Mouse (Mus musculus) erythroblast, embryonic 14.5 days (primary cell): Measurements from ENCODE around the gene Kif26b. TPM values are rescaled to one million over a fixed set of nuclear protein-coding genes. Genes with fewer than 3 reads are reported as not detected.

Experiments
- H3K27me3 ChIP-seq: 2 replicates; pipeline ENCODE4 v1.6.1; 2012; ENCODE audit warnings: inconsistent platforms; ENCODE audit not compliant: control insufficient read depth
- H3K36me3 ChIP-seq: 2 replicates; pipeline ENCODE4 v1.6.1; 2012; ENCODE audit warnings: mild to moderate bottlenecking, inconsistent platforms; ENCODE audit not compliant: control insufficient read depth
- H3K4me1 ChIP-seq: 2 replicates; pipeline ENCODE4 v1.6.1; 2012; ENCODE audit warnings: inconsistent platforms; ENCODE audit not compliant: control insufficient read depth
- H3K4me3 ChIP-seq: replicated peaks from 2 replicates; pipeline ENCODE3; 2012; ENCODE audit warnings: moderate library complexity, mild to moderate bottlenecking, inconsistent platforms
- H3K9me3 ChIP-seq: 2 replicates; pipeline ENCODE4 v1.6.1; 2012; ENCODE audit warnings: low read length, inconsistent platforms, mixed read lengths; ENCODE audit not compliant: control insufficient read depth
- GATA1 ChIP-seq: IDR thresholded peaks from 2 replicates; pipeline ENCODE4 v1.6.1; 2012; ENCODE audit warnings: low read length, inconsistent platforms, mixed read lengths
- TAL1 ChIP-seq: IDR thresholded peaks from 3 replicates; pipeline ENCODE4 v1.6.1; 2012; ENCODE audit warnings: low read length, inconsistent platforms, mixed read lengths
- polyA plus RNA-seq: library from polyadenylated mRNA; stranded (reverse); fragments of >175 nt; gene quantifications from 2 replicates; pipeline ENCODE4 v1.2.3, GENCODE M21; 2012

Gene Kif26b
- polyA plus RNA-seq, 1 experiment, result not detected

DNA sequence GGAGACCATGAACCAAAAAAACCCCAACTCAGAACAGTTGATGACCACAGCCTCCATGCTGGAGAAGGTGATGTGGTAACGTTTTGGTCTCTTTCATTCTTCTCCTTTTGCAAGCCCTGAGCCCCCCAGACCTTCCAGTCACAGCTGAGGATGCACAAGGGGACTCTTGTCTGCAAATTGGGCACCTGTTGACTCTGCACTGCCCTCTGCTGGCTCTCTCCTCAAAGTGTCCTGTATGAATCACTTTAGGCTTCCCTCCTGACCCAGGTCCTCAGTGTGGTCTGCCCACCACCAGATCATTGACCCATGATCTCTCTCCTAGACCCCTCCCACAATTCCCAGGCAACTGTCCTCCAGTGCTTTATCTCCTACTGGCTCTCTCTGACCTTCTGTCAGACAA, 32.1 kb upstream of the Kif26b start:
- H3K4me1 ChIP-seq, result no peaks in the 10 kb centered on the region
- H3K4me3 ChIP-seq, result no peak overlapping the region
- TF ChIP-seq TAL1, result no peak
- no peak for TF ChIP-seq GATA1
- H3K36me3 ChIP-seq, result no peaks in the 10 kb centered on the region
- H3K27me3 ChIP-seq, result no peaks in the 10 kb centered on the region
- no peaks in the 10 kb centered on the region for H3K9me3 ChIP-seq

DNA sequence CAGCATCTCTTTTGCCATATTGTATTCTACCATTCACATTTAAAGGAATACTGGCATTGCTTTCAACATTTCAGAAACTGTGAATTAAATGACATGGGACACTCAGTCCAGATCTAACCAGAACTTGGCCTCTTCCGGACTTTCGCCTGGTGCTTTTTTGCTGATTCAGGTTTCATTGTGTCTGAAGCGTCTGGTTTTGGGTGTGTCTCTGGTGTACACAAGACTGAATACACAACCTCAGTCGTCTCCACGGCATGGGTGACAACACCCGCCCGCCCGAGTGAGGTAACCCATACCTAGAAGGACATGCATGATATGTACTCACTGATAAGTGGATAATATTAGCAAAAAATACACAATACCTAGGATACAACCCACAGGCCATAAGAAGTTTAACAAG, 22.0 kb upstream of the Kif26b start:
- no peaks in the 10 kb centered on the region for H3K4me1 ChIP-seq
- TF ChIP-seq GATA1, result no peak
- no peak for TF ChIP-seq TAL1

DNA sequence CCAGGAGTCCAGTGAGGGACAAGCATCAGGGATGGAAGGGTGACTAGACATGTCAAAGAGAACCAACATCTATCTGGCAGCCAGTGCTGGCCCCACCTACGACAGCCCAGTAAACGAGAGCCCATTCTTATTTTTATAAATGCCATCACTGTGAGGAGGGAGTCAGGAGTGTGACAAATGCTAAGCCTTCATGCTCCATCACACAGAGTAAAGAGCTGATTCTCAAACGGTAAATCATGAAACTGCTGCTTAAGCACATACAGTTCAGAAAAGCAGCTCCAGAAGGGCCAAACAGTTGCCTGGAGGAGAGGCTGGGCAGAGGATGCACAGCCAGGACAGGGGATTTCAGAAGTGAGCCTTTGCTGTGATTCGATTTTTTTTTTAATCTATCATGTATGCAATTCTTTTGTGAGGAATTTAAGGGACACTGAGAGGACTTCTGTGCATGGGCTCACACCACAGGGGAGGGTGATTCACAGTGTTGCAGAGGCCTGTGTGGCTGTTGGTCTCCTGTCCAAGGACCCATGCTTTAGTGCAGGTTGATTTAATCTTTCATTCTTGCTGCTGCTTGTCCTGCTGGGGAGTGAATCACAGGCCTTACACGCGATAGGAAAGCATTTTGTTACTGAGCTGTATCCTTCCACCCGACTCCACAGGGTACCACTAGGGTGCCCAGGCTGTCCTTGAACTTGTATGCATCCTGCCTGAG, 16.4 kb upstream of the Kif26b start:
- H3K9me3 ChIP-seq, result no peaks in the 10 kb centered on the region
- no peaks in the 10 kb centered on the region for H3K27me3 ChIP-seq
- TF ChIP-seq TAL1 (no peak), GATA1 (no peak)
- H3K4me1 ChIP-seq, result no peaks in the 10 kb centered on the region
- no peak overlapping the region for H3K4me3 ChIP-seq
- no peaks in the 10 kb centered on the region for H3K36me3 ChIP-seq

More for the DNA sequence above, 22.0 kb upstream of the Kif26b start:
- Histone ChIP-seq H3K36me3 (no peaks in the 10 kb centered on the region), H3K4me3 (no peak overlapping the region), H3K9me3 (no peaks in the 10 kb centered on the region), H3K27me3 (peaks cover 2% of the 10 kb centered on the region; the same call in 1 of the 2 replicates)

DNA sequence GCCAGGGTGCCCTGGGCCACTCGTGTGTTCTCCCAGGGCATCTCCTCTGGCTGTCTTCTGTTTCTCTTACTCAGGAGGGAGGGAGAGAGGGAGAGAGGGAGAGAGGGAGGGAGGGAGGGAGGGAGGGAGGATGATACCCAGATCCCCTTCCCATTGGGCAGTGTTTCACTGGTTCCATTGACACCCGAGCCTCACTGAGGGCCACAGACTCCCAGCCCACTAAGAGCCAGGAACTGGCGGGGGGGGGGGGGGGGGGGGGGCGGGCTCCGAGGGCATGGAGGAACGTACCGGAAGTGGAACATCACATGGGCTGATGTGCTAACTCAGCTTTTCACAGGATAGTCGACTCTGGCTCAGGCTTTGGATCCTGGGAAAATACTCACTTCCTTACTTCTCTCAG, 15.0 kb upstream of the Kif26b start:
- H3K9me3 ChIP-seq, result no peaks in the 10 kb centered on the region
- TF ChIP-seq GATA1, result no peak
- no peak for TF ChIP-seq TAL1
- H3K4me3 ChIP-seq, result no peak overlapping the region
- no peaks in the 10 kb centered on the region for H3K27me3 ChIP-seq
- no peaks in the 10 kb centered on the region for H3K36me3 ChIP-seq
- H3K4me1 ChIP-seq, result no peaks in the 10 kb centered on the region

DNA sequence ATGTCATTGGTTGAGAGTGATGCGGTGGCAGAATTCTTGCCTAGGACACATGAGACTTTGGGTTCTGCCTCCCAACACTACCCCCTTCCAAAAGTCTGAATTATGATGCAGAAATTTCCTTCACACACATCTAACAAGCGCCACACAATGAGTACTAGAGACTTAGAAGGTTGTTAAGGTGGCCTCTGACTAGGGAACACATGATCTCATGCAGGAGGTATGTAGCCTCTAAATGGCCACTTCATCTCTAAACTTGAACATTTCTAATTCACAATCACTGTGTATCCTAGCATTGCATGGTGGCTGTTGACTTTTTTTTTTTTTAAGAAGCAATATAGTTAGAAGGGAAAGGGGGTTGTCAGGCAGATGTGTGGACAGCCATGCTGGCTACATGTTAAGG, 13.1 kb upstream of the Kif26b start:
- Histone ChIP-seq H3K9me3 (no peaks in the 10 kb centered on the region), H3K4me3 (no peak overlapping the region), H3K4me1 (no peaks in the 10 kb centered on the region), H3K27me3 (no peaks in the 10 kb centered on the region), H3K36me3 (no peaks in the 10 kb centered on the region)
- TF ChIP-seq TAL1 (no peak), GATA1 (no peak)

DNA sequence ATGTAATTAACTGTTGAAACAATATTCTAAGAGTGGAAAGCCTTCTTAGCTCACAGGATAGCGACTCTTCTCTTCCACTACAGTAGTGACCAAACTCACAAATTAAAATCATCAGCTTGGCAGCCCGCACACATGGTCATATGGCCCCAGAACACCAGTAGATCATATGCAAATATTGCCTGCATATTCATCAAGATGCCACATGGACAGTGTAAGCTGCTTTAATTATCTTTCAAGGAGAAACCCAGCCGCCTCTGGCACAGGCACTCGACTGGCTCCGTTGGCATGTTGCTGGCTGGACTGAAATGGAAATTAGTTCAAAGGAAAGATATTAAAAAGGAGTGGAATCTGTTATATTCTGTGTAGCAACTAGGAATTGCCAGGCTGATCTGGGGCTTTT, 6.5 kb upstream of the Kif26b start:
- Histone ChIP-seq H3K36me3 (no peaks in the 10 kb centered on the region), H3K27me3 (peaks cover 6% of the 10 kb centered on the region), H3K4me3 (no peak overlapping the region), H3K9me3 (no peaks in the 10 kb centered on the region; the same call in 1 of the 2 replicates), H3K4me1 (peaks cover 2% of the 10 kb centered on the region)
- TF ChIP-seq GATA1, result no peak
- no peak for TF ChIP-seq TAL1

DNA sequence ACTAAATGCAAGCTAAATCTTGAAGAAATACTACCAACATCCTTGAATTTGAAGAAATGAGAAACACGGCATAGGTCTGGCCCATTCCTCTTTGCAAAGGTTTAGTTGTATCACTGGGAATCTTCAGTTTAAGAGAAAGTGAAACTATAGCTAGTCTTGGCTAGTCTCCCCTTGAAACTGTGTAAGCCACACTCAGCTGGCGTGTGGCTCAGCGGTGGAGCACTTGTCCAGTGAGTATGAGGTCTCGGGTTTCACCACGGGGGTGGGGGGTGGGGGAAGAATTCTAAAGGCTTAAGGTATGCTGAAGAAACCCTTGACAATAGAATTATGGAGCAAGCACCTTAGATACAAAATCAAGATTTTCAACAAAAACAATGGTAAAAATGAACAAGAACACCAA, 5.8 kb upstream of the Kif26b start:
- TF ChIP-seq TAL1, result no peak
- no peak for TF ChIP-seq GATA1
- no peaks in the 10 kb centered on the region for H3K36me3 ChIP-seq
- peaks cover 9% of the 10 kb centered on the region for H3K4me1 ChIP-seq
- peaks cover 2% of the 10 kb centered on the region; the same call in 1 of the 2 replicates for H3K9me3 ChIP-seq
- no peak overlapping the region for H3K4me3 ChIP-seq
- peaks cover 14% of the 10 kb centered on the region for H3K27me3 ChIP-seq

DNA sequence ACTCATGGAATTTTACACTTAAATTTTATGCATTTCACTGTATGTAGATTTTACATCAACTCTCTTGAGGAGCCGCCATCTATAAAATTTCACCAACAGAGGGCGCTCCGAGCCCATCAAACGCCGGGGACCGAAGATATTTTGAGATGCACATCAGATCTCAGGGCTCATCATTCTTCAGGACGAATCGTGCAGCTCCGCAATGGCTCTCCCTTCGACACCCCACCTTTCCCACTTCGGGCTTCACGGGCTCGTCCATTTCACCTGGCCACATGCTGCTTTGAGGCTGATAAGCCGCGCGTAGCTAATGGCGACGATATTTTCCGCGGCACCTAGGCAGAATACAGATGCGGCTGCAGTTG, 1.8 kb upstream of the Kif26b start:
- Histone ChIP-seq H3K27me3 (peaks cover 54% of the 10 kb centered on the region), H3K9me3 (peaks cover 2% of the 10 kb centered on the region; the same call in 1 of the 2 replicates), H3K4me1 (peaks cover 10% of the 10 kb centered on the region), H3K4me3 (no peak overlapping the region), H3K36me3 (no peaks in the 10 kb centered on the region)
- TF ChIP-seq GATA1 (no peak), TAL1 (no peak)

DNA sequence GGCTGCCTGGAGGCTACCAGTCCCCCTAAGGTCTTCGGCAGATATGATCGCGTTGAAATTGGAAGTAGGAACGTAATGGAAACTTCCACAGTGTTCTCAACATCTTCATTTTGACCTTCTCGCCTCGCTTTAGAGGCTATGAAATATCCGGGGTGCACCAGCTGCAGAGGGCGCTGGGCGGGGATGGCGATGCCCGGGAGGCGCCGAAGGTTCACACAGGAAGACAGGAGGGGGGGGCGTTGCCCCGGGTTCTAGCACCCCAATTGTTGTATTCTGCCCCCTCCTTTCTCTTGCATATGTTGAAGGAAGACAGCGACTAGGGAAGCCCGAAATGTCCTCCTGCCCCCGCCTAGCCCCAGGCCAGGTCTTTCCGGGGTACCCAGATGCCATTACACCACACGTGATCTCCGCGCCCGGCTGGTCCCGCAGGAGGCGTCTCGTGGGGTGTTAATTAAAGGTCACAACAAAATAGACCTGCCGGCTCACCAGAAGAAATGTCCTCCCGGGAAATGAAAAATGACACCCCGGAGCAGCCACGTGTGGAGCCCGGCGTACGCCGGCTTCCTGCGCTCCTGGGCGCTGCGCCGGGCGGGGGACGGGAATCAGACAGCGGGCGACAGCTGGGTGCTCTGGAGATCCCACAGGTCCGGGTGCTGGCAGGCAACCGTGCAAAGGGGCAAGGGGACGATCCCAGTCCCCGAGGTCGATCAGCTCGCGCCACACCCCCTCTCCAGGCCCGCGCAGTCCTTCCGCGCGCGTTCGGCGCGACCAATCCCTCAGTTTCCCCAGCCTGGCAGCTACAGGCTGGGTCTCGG, 1.2 kb upstream of the Kif26b start:
- H3K4me1 ChIP-seq, result peaks cover 10% of the 10 kb centered on the region
- peaks cover 59% of the 10 kb centered on the region for H3K27me3 ChIP-seq
- H3K4me3 ChIP-seq, result no peak overlapping the region
- peaks cover 2% of the 10 kb centered on the region; the same call in 1 of the 2 replicates for H3K9me3 ChIP-seq
- H3K36me3 ChIP-seq, result no peaks in the 10 kb centered on the region
- no peak for TF ChIP-seq TAL1
- no peak for TF ChIP-seq GATA1
